Mouse (Mus musculus): Measurements from ENCODE around the gene Bmp7.

GRCm38 (mm10) chr2:172889222-172889621, 50.9 kb downstream of the Bmp7 start:
- no peak for TF ChIP-seq CTCF (IDR thresholded peaks at IDR 0.05)
- TF ChIP-seq EP300 (IDR thresholded peaks at IDR 0.05), result no peak

All from lung, postnatal 0 days (tissue).